ENCODE assay signal across 13 mouse cellular contexts in genomic region chr13:98836423-98837088, GRCm38 (mm10). TPM values are rescaled to one million over a fixed set of nuclear protein-coding genes. Genes with fewer than 3 reads are reported as not detected.
DNase-seq lines count a peak whose midpoint lies in the region; ATAC-seq lines count a peak whose summit lies in the region.
"Had no signal": no experiment of that assay in that cellular context is flagged by ENCODE, and none has a peak within 500 bp of the region (broad histone marks: within the 10 kb centered on the region; RNA-seq: fewer than 3 reads in every experiment).

No protein-coding gene starts in this region.

- WGBS in forebrain, embryonic 11.5 days = 87% methylated on average over 6 of the region's 6 CpGs
- WGBS in forebrain, embryonic 10.5 days = 88% methylated on average over 6 of the region's 6 CpGs
- WGBS in midbrain, embryonic 11.5 days = 89% methylated on average over 6 of the region's 6 CpGs
- 86% methylated on average over 6 of the region's 6 CpGs for WGBS in midbrain, embryonic 10.5 days
- 87% methylated on average over 6 of the region's 6 CpGs for WGBS in neural tube, embryonic 14.5 days

- no peak overlapping the region for H3K4me2 ChIP-seq in forebrain, embryonic 11.5 days (ENCODE audit: low read depth, low read length, severe bottlenecking)
- no peak overlapping the region for H3K4me2 ChIP-seq in midbrain, embryonic 11.5 days
- H3K4me2 ChIP-seq in neural tube, embryonic 14.5 days (ENCODE audit: low read depth, low read length) = no peak overlapping the region
- H3K4me2 ChIP-seq: embryonic facial prominence, embryonic 12.5 days; kidney, embryonic 15.5 days; limb, embryonic 12.5 days had no signal

- peak; percentile 61; the same call in 1 of the 2 replicates for ATAC-seq in forebrain, embryonic 11.5 days (replicated peaks; ENCODE audit: low FRiP score)
- 0 out of 2 replicates have a peak, but pooled peaks have one; percentile 36 for ATAC-seq in midbrain, embryonic 11.5 days (ENCODE audit: low FRiP score)
- peak; percentile 81 for ATAC-seq in erythroblast, adult 5-6 weeks (replicated peaks; ENCODE audit: low FRiP score, poor library complexity, severe bottlenecking)
- ATAC-seq in neural tube, embryonic 14.5 days (ENCODE audit: low read depth) = peak; percentile 25; the same call in 1 of the 2 replicates

- no peaks in the 10 kb centered on the region for H3K4me1 ChIP-seq in forebrain, embryonic 11.5 days (replicated peaks; ENCODE audit: control insufficient read depth, insufficient read depth, low read length)
- no peaks in the 10 kb centered on the region for H3K4me1 ChIP-seq in forebrain, embryonic 10.5 days
- H3K4me1 ChIP-seq in midbrain, embryonic 11.5 days (ENCODE audit: control insufficient read depth, insufficient read depth, low read length) = no peaks in the 10 kb centered on the region
- peaks cover 5% of the 10 kb centered on the region; the same call in 1 of the 2 replicates for H3K4me1 ChIP-seq in midbrain, embryonic 10.5 days
- no peaks in the 10 kb centered on the region for H3K4me1 ChIP-seq in neural tube, embryonic 14.5 days (ENCODE audit: control insufficient read depth, insufficient read depth, low read length)
- H3K4me1 ChIP-seq: embryonic facial prominence, embryonic 12.5 days; kidney, embryonic 15.5 days; limb, embryonic 12.5 days had no signal

- H3K27ac ChIP-seq in forebrain, embryonic 11.5 days (ENCODE audit: low read depth, low read length) = no peak overlapping the region
- no peak overlapping the region for H3K27ac ChIP-seq in forebrain, embryonic 10.5 days
- no peak overlapping the region for H3K27ac ChIP-seq in midbrain, embryonic 11.5 days (ENCODE audit: low read depth, low read length)
- H3K27ac ChIP-seq in midbrain, embryonic 10.5 days (replicated peaks) = no peak overlapping the region
- H3K27ac ChIP-seq in neural tube, embryonic 14.5 days (ENCODE audit: low read depth, low read length) = no peak overlapping the region
- H3K27ac ChIP-seq: embryonic facial prominence, embryonic 12.5 days; heart, embryonic 10.5 days; kidney, embryonic 15.5 days; limb, embryonic 12.5 days had no signal

- no peaks in the 10 kb centered on the region for H3K9me3 ChIP-seq in forebrain, embryonic 11.5 days (ENCODE audit: control insufficient read depth, low read length)
- H3K9me3 ChIP-seq in forebrain, embryonic 10.5 days = no peaks in the 10 kb centered on the region
- H3K9me3 ChIP-seq in midbrain, embryonic 11.5 days (ENCODE audit: control insufficient read depth, low read length) = no peaks in the 10 kb centered on the region
- H3K9me3 ChIP-seq in midbrain, embryonic 10.5 days (replicated peaks) = no peaks in the 10 kb centered on the region
- no peaks in the 10 kb centered on the region for H3K9me3 ChIP-seq in neural tube, embryonic 14.5 days (ENCODE audit: control insufficient read depth, low read length)
- H3K9me3 ChIP-seq: embryonic facial prominence, embryonic 12.5 days; heart, embryonic 10.5 days; kidney, embryonic 15.5 days; limb, embryonic 12.5 days had no signal

- H3K36me3 ChIP-seq in forebrain, embryonic 11.5 days (ENCODE audit: control insufficient read depth, insufficient read depth, low read length) = peaks cover 2% of the 10 kb centered on the region; the same call in 1 of the 2 replicates
- H3K36me3 ChIP-seq in forebrain, embryonic 10.5 days (replicated peaks) = peaks cover 50% of the 10 kb centered on the region
- H3K36me3 ChIP-seq in midbrain, embryonic 11.5 days (ENCODE audit: control insufficient read depth, insufficient read depth, low read length) = peaks cover 2% of the 10 kb centered on the region; the same call in 1 of the 2 replicates
- H3K36me3 ChIP-seq in midbrain, embryonic 10.5 days = peaks cover 52% of the 10 kb centered on the region
- peaks cover 22% of the 10 kb centered on the region; the same call in 1 of the 2 replicates for H3K36me3 ChIP-seq in neural tube, embryonic 14.5 days (ENCODE audit: control insufficient read depth, insufficient read depth, low read length)

- no peak overlapping the region for H3K4me3 ChIP-seq in forebrain, embryonic 11.5 days (ENCODE audit: low read depth, low read length)
- H3K4me3 ChIP-seq in forebrain, embryonic 10.5 days = no peak overlapping the region
- no peak overlapping the region for H3K4me3 ChIP-seq in midbrain, embryonic 11.5 days (ENCODE audit: low read depth, low read length)
- H3K4me3 ChIP-seq in midbrain, embryonic 10.5 days = no peak overlapping the region
- H3K4me3 ChIP-seq in neural tube, embryonic 14.5 days (ENCODE audit: low read depth, low read length) = no peak overlapping the region
- H3K4me3 ChIP-seq: embryonic facial prominence, embryonic 12.5 days; heart, embryonic 10.5 days; kidney, embryonic 15.5 days; limb, embryonic 12.5 days had no signal

- no peak for DNase-seq in forebrain, embryonic 11.5 days (ENCODE audit: low spot score)
- no peak for DNase-seq in forebrain, embryonic 10.5 days (ENCODE audit: extremely low spot score, low spot score)
- DNase-seq in midbrain, embryonic 11.5 days (ENCODE audit: low spot score, missing footprints) = no peak
- no peak for DNase-seq in midbrain, embryonic 10.5 days (ENCODE audit: low spot score)
- no peak for DNase-seq in adrenal gland, postnatal 10 days
- no peak for DNase-seq in adrenal gland, adult 18-20 months (ENCODE audit: low spot score in 2 of 2)
- DNase-seq: adrenal gland, postnatal 36 days had no signal

- no peak overlapping the region for H3K9ac ChIP-seq in forebrain, embryonic 11.5 days (ENCODE audit: low read length)
- H3K9ac ChIP-seq in midbrain, embryonic 11.5 days (ENCODE audit: low read length) = no peak overlapping the region
- H3K9ac ChIP-seq in neural tube, embryonic 14.5 days (replicated peaks; ENCODE audit: low read depth, low read length) = no peak overlapping the region
- H3K9ac ChIP-seq: embryonic facial prominence, embryonic 12.5 days; kidney, embryonic 15.5 days; limb, embryonic 12.5 days had no signal

- no peaks in the 10 kb centered on the region for H3K27me3 ChIP-seq in forebrain, embryonic 11.5 days (ENCODE audit: control insufficient read depth, insufficient read depth, low read length)
- no peaks in the 10 kb centered on the region for H3K27me3 ChIP-seq in forebrain, embryonic 10.5 days (ENCODE audit: poor library complexity, severe bottlenecking)
- H3K27me3 ChIP-seq in midbrain, embryonic 11.5 days (ENCODE audit: control insufficient read depth, insufficient read depth, low read length) = no peaks in the 10 kb centered on the region
- H3K27me3 ChIP-seq in midbrain, embryonic 10.5 days (ENCODE audit: low read depth, poor library complexity, severe bottlenecking) = no peaks in the 10 kb centered on the region
- no peaks in the 10 kb centered on the region for H3K27me3 ChIP-seq in neural tube, embryonic 14.5 days (ENCODE audit: control insufficient read depth, insufficient read depth, low read length)
- H3K27me3 ChIP-seq: embryonic facial prominence, embryonic 12.5 days; kidney, embryonic 15.5 days; limb, embryonic 12.5 days had no signal

RNA-seq across cellular contexts. Expression of gene Fcho2, which starts 21.3 kb away (rescaled TPM):
- 26.4 and 33.5 TPM in 2 replicates for polyA plus RNA-seq in forebrain, embryonic 11.5 days (2014; fragmentation: Nextera tagmentation; extraction: Ambion mirVana)
- polyA plus RNA-seq in forebrain, embryonic 10.5 days (2016; fragmentation: Nextera tagmentation; extraction: Ambion mirVana) = 25.4 and 28.1 TPM in 2 replicates
- polyA plus RNA-seq in midbrain, embryonic 11.5 days (2014; fragmentation: Nextera tagmentation; extraction: Ambion mirVana) = 23.4 and 28.9 TPM in 2 replicates
- polyA plus RNA-seq in midbrain, embryonic 10.5 days (2016; fragmentation: Nextera tagmentation; extraction: Ambion mirVana) = 26.5 and 26.9 TPM in 2 replicates
- total RNA-seq in erythroblast, adult 5-6 weeks (2015; ENCODE audit: low replicate concordance) = 476 and 552 TPM in 2 replicates
- 565 and 622 TPM in 2 replicates for total RNA-seq in erythroblast, adult 5-6 weeks (2017; ENCODE audit: low replicate concordance)
- 28.3 and 30.4 TPM in 2 replicates for polyA plus RNA-seq in neural tube, embryonic 14.5 days (2014; fragmentation: Nextera tagmentation; extraction: Ambion mirVana)
- 10 to 100 TPM; 40.6 to 50.8 TPM for total RNA-seq in adrenal gland, postnatal 10 days (2021)
- 10 to 100 TPM; 34.4 to 43.2 TPM for total RNA-seq in adrenal gland, adult 18-20 months (2021)

Comparison
In these comparisons a context has a peak if more than half of its experiments do, and no peak if none do; other contexts are left out.
1. ATAC-seq: peak in every context shown above with its lines; median percentile 81 in erythroblast, adult 5-6 weeks; 61 in forebrain, embryonic 11.5 days; 36 in midbrain, embryonic 11.5 days; 25 in neural tube, embryonic 14.5 days.